Mouse (Mus musculus): ENCODE measurements around the gene 1700025B11Rik.
"Not testable (repeated sequence)": the region's sequence is repeated elsewhere in the genome, so short reads cannot be mapped to it uniquely, and the experiment has no call there.

Gene 1700025B11Rik

DNA sequence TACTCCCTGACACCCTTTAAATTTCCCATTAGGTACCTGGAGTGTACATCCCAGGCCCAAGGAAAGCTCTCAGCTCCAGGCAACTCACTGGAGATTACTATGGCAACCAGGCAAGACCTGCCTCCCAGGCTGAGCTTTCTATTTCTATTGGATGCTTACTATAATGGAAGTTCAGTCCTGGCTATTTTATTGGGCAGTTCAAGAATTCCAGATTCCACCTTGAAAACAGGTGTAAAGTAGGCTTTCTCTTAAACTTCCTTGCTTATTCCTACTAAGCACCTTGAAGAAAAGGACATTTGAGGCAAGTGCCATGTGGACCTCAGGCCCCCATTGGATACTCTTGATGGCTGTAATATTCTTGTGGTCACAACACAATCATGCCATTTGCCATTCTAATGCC lies at the start of gene 1700025B11Rik:
1700025B11Rik (minus strand) TSS at position 101 of the 400 bp plus-strand sequence.
- no peak for DNase-seq (ENCODE audit: low spot score)

DNA sequence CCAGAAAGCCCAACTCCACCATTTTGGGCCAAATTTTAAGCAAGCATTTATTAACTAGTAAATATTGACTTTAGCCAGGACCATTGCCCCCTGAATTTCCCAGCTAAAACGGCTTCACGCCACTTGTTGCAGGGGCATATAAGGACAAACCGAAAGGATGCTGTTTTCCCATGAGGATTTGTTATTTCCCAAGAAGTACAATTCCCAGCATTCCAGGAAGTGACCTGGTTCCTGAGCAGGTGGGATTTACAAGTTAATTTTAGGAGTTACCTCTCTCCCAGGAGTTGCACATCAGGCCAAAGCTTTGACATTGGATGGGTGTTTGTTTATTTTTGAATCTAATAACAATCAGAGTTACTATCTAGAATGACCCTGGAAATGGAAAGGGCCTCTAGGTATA lies 44.4 kb upstream of the 1700025B11Rik start:
- no peak for DNase-seq (ENCODE audit: low spot score)

DNA sequence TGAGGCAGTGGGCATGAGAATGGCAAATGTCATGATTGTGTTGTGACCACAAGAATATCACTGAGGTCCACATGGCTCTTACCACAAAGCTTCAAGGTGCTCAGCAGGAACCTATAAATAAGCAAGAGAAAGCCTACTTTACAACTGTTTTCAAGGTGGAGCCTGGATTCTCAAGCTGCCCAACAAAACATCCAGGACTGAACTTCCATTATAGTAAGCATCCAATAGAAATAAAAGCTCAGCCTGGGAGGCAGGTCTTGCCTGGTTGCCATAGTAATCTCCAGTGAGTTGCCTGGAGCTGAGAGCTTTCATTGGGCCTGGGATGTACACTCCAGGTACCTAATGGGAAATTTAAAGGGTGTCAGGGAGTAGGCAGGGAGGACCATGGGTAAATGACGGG lies 37.3 kb upstream of the 1700025B11Rik start, which contains the start of gene Gm36245:
Gm36245 (plus strand) TSS at position 301 of the 400 bp plus-strand sequence.
- DNase-seq (ENCODE audit: low spot score), result no peak

DNA sequence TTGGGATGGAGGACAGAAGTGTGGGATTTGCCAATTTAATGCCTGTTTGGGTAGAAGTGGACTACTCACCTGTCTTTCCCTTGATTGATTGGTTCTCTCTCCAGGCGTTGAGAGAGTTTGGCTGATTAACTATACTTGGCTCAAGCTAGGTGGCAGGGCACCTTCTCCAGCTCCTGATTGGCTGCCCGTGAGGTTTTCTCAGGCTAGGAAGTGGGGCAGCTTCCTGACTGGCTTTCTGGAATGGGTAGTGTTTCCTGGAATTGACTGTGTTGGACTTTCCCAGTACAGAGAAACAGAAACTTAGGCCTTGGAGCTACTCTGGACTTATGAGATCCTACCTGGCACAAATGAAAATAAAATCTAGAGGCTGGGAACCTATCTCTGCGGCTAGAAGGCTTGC lies 36.7 kb upstream of the 1700025B11Rik start:
- no peak for DNase-seq (ENCODE audit: low spot score)

DNA sequence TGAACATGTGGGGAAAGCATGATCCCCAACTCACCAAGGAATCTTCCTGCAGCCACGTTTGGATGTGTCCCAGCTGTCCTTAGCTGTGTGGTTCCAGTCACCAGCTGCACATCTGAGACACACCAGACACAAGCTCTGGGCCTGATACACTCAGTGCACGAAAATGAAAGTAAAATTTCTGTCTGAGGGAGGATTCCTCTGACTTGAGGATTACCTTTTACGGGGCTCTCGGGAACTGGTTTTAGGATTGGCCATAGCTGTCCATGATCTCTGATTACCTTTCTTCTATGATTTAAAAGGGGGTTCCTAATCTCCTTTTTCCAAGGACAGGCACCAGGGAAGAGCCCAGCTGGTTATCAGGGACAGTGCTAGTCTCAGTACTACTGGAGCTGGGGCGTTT lies 34.3 kb upstream of the 1700025B11Rik start, which contains the start of gene Apol10b:
Apol10b (minus strand) TSS at position 165 of the 400 bp plus-strand sequence.
- DNase-seq (ENCODE audit: low spot score), result no peak

DNA sequence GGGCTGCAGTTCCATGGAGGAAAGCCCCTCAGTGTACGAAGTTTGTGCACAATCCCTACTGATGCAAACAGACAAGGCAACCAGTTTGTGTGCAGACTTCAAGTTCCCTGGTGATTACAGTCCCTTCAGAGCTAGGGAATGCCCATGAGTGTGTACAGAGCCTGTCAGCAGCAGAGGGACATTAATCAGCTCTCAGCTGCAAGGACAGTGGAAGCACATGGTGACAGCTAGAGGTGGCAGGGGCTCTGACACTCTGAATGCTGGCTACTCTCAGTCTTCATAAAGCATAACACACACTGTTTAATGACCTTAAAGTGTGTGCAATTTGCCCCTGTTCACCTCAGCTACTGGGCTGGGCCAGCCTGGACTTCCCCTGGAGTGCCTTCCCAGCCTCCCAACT lies 31.9 kb upstream of the 1700025B11Rik start:
- DNase-seq (ENCODE audit: low spot score), result no peak

DNA sequence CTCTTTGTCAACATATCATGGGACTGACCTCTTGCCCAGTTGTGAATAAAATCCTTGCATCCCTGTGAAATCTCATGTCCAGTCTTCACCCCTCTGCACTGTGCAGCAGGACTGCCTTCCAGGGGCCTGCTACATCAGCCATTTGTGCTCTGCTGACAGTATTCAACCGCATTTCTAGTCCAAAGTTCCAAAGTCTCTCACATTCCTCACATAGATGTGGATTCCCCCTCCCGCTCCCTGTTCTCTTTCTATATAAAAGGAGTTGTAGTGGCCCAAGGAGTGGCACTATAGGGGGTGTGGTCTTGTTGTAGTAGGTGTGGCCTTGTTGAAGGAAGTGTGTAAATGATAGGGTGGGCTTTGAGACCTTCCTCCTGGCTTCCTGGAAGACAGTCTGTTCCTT lies 29.2 kb upstream of the 1700025B11Rik start:
- DNase-seq (ENCODE audit: low spot score), result no peak

DNA sequence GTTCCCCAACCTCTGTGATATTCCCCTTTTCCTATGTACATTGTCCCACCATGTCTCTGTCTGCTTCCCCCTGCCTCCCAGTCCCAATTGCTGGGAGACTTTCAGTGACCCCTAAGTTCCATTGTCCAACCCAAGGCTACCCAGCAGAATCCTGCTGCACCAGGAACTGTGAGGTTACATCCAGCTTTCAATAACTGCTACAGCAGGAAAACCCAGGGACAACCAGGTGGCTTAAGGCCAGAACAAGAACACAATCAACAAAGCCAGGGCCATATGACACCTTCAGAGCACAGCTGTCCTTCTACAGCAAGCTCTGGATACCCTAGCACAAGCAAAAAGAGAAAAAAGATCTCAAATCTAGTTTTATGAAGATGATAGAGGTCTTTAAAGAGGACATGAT lies 27.3 kb upstream of the 1700025B11Rik start:
- DNase-seq (ENCODE audit: low spot score), result no peak

DNA sequence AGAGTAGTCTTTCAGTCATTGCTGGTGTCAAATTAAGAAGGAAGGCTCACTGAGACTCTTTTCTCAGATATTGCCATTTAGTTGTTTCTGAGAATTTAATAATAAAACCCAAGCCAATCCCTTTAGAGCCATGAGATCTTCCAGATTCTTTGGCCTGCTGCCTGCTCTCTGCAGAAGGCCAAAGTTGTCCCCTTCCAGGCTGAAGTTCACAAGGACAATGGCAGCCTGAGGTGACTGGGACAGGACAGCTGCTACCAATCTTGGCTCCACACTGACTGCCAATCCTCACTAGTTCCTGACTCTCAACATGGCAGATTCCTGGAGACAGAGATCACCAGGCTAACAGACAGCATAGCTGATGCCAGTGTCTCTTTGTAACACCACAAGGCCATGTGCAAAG lies 25.3 kb upstream of the 1700025B11Rik start:
- no peak for DNase-seq (ENCODE audit: low spot score)

DNA sequence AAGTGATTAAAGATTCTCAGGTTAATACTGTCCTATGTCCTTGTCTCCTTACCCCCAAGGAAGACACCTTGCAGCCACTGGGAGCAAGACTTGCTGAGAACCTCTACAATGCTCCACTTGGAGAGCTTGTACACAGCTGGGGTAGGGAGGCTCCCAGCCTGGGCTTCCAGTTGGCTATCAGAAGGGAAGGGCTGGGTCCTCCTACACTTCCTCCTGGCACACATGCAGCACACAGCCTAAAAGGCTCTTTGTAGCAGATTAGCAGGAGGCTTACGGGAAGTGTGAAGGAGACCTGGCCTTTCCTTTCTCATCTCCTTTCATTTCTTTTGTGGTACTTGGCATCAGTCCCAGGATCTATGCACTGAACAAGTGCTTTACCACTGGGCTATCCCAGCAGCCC lies 20.0 kb upstream of the 1700025B11Rik start:
- no peak for DNase-seq (ENCODE audit: low spot score)

DNA sequence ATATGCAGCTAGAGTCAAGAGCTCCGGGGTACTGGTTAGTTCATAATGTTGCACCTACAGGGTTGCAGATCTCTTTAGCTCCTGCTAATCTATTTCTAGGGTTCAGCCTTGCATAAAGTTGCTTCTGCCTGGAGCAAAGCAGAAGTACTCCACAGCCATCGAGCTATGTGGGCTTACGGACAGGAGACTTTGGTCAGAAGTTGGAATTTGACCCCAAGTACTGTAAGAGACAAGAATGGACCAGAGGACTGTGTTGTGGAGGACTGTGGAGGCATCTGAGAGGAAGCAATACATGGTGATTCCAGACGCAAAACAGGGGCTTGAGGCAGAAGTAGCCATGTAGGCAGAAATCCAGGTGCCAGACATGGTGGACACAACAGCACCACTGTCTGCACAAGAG lies 17.6 kb upstream of the 1700025B11Rik start:
- no peak for DNase-seq (ENCODE audit: low spot score)

DNA sequence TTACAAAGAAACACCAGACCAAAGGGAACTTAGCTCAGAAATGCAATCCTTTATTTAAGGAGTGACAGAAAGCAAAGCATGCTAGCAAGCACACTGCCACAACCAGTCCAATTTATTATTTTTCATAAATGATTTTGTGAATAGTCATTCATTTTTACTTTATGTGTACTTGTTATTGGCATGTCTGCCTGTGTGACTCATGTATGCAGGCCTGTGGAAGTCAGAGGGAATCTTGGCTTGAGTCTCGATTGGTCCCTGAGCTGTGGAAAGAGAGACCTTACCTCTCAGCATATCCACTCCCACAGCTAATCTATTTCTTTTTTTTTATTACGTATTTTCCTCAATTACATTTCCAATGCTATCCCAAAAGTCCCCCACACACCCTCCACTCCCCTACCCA lies 17.1 kb upstream of the 1700025B11Rik start:
- DNase-seq (ENCODE audit: low spot score), result no peak

DNA sequence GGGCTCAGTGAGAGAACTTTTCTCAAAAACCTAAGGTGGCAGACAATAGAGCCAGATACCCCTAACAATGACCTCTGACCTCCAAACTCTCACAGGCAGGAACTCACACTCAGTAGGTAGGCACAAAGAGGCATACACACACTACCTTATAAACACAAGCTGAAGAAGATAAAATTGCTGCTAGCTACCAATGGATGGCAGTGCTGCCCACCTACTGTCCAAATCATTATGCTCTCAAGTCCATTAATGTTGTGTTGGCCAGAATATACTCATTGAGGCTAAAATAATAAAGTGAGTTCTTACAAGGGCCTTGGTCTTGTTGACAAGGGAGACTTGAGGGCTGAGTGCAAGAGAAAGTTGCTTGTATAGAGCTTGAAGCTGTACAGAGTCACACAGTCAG lies 1.5 kb upstream of the 1700025B11Rik start:
- no peak for DNase-seq (ENCODE audit: low spot score)

DNA sequence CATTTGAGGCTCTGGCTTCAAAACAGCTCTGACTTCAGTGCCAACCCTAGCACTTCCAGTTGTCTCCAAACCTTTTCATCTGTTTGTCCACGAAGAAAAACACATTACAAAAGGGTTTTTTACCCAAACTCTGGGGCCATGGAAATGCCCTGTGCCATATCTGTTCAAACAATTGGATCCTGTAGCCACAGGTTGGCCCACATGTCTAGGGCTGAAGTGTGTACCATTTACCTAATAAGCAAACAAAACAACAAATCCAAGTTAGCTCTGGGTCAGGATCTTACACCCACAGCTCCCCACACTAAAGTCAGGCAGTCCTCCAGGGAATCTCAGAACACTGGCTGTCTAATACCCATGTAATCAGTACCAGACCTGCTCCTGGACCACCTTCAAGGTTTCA lies 22.5 kb downstream of the 1700025B11Rik start:
- DNase-seq (ENCODE audit: low spot score), result not testable (repeated sequence)

DNA sequence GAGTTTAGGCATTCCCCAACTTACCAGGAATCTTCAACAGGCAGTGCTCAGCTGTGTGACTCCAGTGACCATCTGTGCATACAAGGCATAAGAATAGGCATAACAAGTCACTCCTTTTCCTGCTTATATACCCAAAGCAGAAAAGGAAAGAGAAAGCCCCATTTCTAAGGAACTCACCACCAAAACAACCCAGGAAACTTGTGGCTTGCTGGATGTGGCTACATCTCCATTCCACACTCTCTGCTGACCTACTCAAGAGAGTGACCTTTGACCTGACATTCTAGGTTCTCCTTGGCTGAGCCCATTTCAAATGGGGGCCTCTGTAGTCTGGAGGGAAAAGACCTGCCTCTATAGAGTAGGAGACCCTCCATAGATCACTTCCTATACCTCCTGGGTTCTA lies 28.5 kb downstream of the 1700025B11Rik start, which contains the start of gene Apol7c:
Apol7c (minus strand) TSS at position 101 of the 400 bp plus-strand sequence.
- DNase-seq (ENCODE audit: low spot score), result no peak

DNA sequence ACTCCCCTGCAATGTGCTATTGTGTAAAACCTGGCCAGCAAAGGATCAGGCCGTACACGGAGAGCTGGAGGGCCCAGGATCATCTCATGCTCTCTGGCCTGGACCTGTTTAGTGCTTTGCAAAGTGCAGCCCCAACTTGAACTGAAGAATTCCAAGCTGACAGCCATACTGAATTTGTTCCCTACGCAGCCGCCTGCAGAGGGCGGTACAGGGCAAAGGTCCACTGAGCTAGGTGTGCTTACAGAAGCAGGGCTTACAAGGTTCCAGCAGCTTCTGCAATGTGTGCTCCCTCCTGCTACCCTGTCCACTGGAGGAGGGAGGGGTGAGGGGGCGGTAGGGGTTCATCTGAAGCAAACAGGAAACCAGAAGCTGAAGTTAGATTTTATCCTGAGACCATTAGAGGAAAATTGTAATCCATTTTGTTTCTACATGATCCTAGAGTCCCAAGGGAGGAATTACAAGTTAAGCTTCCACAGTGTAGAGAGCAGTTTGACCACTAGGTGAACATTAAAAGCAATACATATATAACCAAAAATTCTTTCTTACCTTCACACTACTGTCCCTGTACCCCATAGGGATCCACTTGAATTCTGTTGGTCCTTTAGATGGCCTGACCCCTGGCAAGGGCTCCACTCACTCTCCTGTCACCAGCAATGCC lies 38.4 kb downstream of the 1700025B11Rik start:
- DNase-seq (ENCODE audit: low spot score), result peak; percentile 2

DNA sequence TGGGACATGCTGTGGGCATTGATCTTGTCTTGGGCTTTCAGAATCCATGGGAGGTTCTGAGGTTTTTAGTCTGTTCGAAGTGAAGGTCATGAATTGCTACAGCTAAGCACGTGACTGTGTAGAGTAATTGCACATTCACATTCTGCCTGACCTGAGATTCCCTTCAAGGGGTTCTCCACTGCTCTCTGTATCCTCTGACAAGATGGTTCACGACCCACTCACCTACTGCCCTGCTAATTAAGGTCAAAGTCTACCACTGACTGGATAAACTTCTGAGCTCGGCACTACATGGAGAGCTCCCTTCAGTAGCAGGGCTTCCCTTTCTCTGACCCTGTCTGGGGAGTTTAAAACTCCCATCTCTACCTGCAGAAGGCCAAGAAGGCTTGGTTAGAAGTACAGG lies 41.1 kb downstream of the 1700025B11Rik start:
- not testable (repeated sequence) for DNase-seq (ENCODE audit: low spot score)

Data from spleen, adult 12 weeks (tissue).